Mouse (Mus musculus): ENCODE measurements around the gene Mcm2. TPM values are rescaled to one million over a fixed set of nuclear protein-coding genes. Genes with fewer than 3 reads are reported as not detected.

The Mcm2 gene
- polyA plus RNA-seq, 1 experiment: 42.1 TPM

GRCm38 (mm10) chr6:88915510-88915909 lies 16.9 kb upstream of the Mcm2 start:
- no peak for TF ChIP-seq REST (IDR thresholded peaks at IDR 0.05; ENCODE audit: insufficient read depth, insufficient read length)
- TF ChIP-seq POLR2AphosphoS2 (IDR thresholded peaks at IDR 0.05; ENCODE audit: insufficient read length, low read depth): no peak
- TF ChIP-seq MYOG (IDR thresholded peaks at IDR 0.05; ENCODE audit: control insufficient read depth in 1 of 3, insufficient read depth in 1 of 3, insufficient read length in 2 of 3, low read depth in 2 of 3): peak in 2 of 3 experiments; percentile 56 to 84
- TF ChIP-seq CEBPB (IDR thresholded peaks at IDR 0.05; ENCODE audit: insufficient read depth, poor library complexity, severe bottlenecking): no peak
- no peak for TF ChIP-seq MAX (IDR thresholded peaks at IDR 0.05; ENCODE audit: low read depth)
- peak; percentile 21 for TF ChIP-seq USF1 (IDR thresholded peaks at IDR 0.05; ENCODE audit: low read depth)
- no peak for TF ChIP-seq TCF3 (IDR thresholded peaks at IDR 0.05; ENCODE audit: insufficient read length, low read depth)
- peak in 2 of 3 experiments; percentile 42 to 58 for TF ChIP-seq MYOD1 (IDR thresholded peaks at IDR 0.05; ENCODE audit: control insufficient read depth in 1 of 3, insufficient read length in 2 of 3, low read depth in 2 of 3)
- TF ChIP-seq TCF12 (IDR thresholded peaks at IDR 0.05; ENCODE audit: insufficient read depth, poor library complexity, severe bottlenecking): peak; percentile 10
- TF ChIP-seq E2F4 (IDR thresholded peaks at IDR 0.05; ENCODE audit: insufficient read depth): no peak
- TF ChIP-seq POLR2A (IDR thresholded peaks at IDR 0.05; ENCODE audit: insufficient read length, low read depth): no peak
- no peak for TF ChIP-seq SRF (IDR thresholded peaks at IDR 0.05; ENCODE audit: control insufficient read depth, insufficient read length, low read depth)
- H3K27me3 ChIP-seq (ENCODE audit: control insufficient read depth, insufficient read depth, insufficient read length): no peaks in the 10 kb centered on the region
- H3K79me2 ChIP-seq (ENCODE audit: control insufficient read depth, insufficient read depth): no peaks in the 10 kb centered on the region
- no peak overlapping the region for H3ac ChIP-seq (ENCODE audit: control insufficient read depth, insufficient read length)
- H3K4me3 ChIP-seq: no peak overlapping the region
- H3K36me3 ChIP-seq (ENCODE audit: control insufficient read depth, insufficient read depth): no peaks in the 10 kb centered on the region
- no peak overlapping the region for H3K4me2 ChIP-seq (ENCODE audit: low read depth)

DNA sequence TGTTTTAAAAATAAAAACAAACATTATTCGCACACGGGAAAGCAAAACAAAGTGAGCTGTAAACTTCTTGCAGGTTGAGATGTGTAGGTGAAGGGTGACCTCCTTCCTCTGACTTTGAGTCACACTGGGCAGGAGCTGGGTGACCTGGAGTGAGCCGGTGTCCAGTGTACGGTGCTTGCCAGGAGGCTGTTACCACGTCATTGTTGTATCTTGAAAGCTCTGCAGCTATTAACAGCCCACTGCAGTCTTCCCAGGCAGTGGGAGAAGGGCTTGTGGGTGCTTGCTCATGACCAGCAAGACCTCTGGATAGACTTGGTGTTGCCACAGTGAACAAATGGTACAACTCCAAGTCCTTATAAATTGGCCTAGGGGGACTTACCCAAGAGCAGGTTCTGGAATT lies 16.2 kb upstream of the Mcm2 start:
- no peak overlapping the region for H3K4me2 ChIP-seq (ENCODE audit: low read depth)
- no peaks in the 10 kb centered on the region for H3K36me3 ChIP-seq (ENCODE audit: control insufficient read depth, insufficient read depth)
- H3K79me2 ChIP-seq (ENCODE audit: control insufficient read depth, insufficient read depth): no peaks in the 10 kb centered on the region
- H3K4me3 ChIP-seq: no peak overlapping the region
- no peak for TF ChIP-seq MYOG (IDR thresholded peaks at IDR 0.05; ENCODE audit: control insufficient read depth in 1 of 3, insufficient read depth in 1 of 3, insufficient read length in 2 of 3, low read depth in 2 of 3)
- H3K27me3 ChIP-seq (ENCODE audit: control insufficient read depth, insufficient read depth, insufficient read length): no peaks in the 10 kb centered on the region
- H3ac ChIP-seq (ENCODE audit: control insufficient read depth, insufficient read length): no peak overlapping the region

- Histone ChIP-seq H3K36me3 (ENCODE audit: control insufficient read depth, insufficient read depth) (no peaks in the 10 kb centered on the region), H3K4me2 (ENCODE audit: low read depth) (no peak overlapping the region), H3K27me3 (ENCODE audit: control insufficient read depth, insufficient read depth, insufficient read length) (no peaks in the 10 kb centered on the region), H3K79me2 (ENCODE audit: control insufficient read depth, insufficient read depth) (no peaks in the 10 kb centered on the region), H3ac (ENCODE audit: control insufficient read depth, insufficient read length) (no peak overlapping the region), H3K4me3 (no peak overlapping the region)
- no peak for TF ChIP-seq SRF (IDR thresholded peaks at IDR 0.05; ENCODE audit: control insufficient read depth, insufficient read length, low read depth)
These were observed 14.9 kb upstream of the Mcm2 start for GRCm38 (mm10) chr6:88913440-88913839.

DNA sequence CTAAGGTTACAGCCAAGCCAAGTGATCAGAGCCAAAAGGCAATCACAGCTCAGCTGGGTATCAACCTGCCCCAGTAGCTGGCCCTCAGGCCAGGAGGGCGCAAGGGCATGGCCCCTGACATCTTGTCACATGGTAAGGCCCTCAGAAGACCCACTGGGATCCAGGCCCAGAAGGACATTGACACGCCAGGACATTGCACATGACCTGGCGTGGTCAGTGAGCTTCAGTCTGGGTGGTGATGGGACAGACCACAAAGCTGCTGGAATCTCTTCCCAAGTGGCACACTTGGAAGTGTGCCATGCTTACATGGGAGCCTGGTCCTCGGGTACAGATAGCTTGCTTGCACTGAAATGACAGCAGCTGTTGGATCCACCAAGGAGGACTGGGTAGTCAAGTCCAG lies 14.4 kb upstream of the Mcm2 start:
- Histone ChIP-seq H3K4me2 (ENCODE audit: low read depth) (no peak overlapping the region), H3K36me3 (ENCODE audit: control insufficient read depth, insufficient read depth) (no peaks in the 10 kb centered on the region), H3K79me2 (ENCODE audit: control insufficient read depth, insufficient read depth) (no peaks in the 10 kb centered on the region), H3ac (ENCODE audit: control insufficient read depth, insufficient read length) (no peak overlapping the region), H3K4me3 (no peak overlapping the region), H3K27me3 (ENCODE audit: control insufficient read depth, insufficient read depth, insufficient read length) (no peaks in the 10 kb centered on the region)
- TF ChIP-seq USF1 (IDR thresholded peaks at IDR 0.05; ENCODE audit: low read depth) (no peak), TCF12 (IDR thresholded peaks at IDR 0.05; ENCODE audit: insufficient read depth, poor library complexity, severe bottlenecking) (peak; percentile 4), MYOG (IDR thresholded peaks at IDR 0.05; ENCODE audit: control insufficient read depth in 1 of 3, insufficient read depth in 1 of 3, insufficient read length in 2 of 3, low read depth in 2 of 3) (peak in 1 of 3 experiments; percentile 69), MYOD1 (IDR thresholded peaks at IDR 0.05; ENCODE audit: control insufficient read depth in 1 of 3, insufficient read length in 2 of 3, low read depth in 2 of 3) (peak in 1 of 3 experiments; percentile 36)

DNA sequence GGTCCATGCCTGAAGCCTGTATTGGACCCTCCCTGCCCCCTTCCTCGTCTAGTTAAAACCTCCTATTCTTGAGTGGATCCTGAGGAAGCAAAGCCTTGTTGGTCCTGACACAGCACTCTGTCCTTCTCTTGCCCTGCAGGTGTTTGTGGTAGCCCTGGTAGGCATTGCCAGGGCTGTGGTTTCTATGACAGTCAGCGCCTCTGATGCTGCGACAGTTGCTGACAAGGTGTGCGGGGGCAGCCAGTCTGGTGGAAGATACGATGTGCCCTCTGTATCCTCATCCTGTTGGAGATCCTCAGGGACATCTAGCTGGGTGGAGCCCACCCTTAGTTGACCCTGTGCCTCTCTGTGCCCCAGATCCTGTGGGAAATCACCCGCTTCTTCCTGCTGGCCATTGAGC lies 10.6 kb upstream of the Mcm2 start:
- no peak overlapping the region for H3K4me2 ChIP-seq (ENCODE audit: low read depth)
- H3K4me3 ChIP-seq: no peak overlapping the region
- TF ChIP-seq CEBPB (IDR thresholded peaks at IDR 0.05; ENCODE audit: insufficient read depth, poor library complexity, severe bottlenecking): no peak
- TF ChIP-seq TCF3 (IDR thresholded peaks at IDR 0.05; ENCODE audit: insufficient read length, low read depth): no peak
- H3K79me2 ChIP-seq (ENCODE audit: control insufficient read depth, insufficient read depth): no peaks in the 10 kb centered on the region
- no peaks in the 10 kb centered on the region for H3K27me3 ChIP-seq (ENCODE audit: control insufficient read depth, insufficient read depth, insufficient read length)
- no peaks in the 10 kb centered on the region for H3K36me3 ChIP-seq (ENCODE audit: control insufficient read depth, insufficient read depth)
- H3ac ChIP-seq (ENCODE audit: control insufficient read depth, insufficient read length): no peak overlapping the region

DNA sequence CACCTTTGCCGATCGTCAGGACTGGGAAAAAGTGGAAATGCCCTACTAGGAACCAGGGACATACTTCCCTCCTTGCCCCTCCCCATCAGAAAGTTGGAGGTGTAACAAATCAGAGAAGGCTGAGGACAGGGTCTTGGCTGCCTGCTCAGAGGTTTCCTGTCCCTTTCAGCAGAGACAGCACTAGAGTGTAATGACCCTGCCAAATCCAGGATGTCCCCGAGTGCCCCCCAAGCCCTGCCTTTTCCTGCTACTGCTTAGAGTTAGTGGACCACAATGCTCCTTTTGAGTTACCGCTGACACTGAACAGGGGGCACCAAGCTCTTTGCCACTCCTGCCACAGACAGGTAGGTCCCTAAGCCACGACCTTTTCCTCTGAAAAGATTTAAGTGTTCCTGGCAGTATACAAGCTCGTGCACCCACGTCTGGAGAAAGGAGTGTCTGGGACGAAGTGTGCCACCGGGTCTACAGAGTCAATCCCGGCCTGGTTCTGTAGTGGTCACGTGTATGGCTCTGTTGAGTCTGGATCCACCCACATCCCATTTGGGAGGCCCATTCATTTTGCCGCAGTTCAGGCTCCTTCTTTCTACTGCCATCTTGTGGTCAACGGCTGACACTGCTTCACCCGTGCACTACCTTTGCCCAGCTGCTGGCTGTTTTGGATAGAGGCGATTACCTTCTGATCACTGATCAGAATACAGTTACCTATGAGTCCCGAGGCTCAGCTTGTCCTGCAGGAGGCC lies 8.0 kb upstream of the Mcm2 start:
- H3K36me3 ChIP-seq (ENCODE audit: control insufficient read depth, insufficient read depth): no peaks in the 10 kb centered on the region
- H3K4me2 ChIP-seq (ENCODE audit: low read depth): peak overlapping the region; percentile 56
- H3K27me3 ChIP-seq (ENCODE audit: control insufficient read depth, insufficient read depth, insufficient read length): no peaks in the 10 kb centered on the region
- H3ac ChIP-seq (ENCODE audit: control insufficient read depth, insufficient read length): no peak overlapping the region
- H3K4me3 ChIP-seq: no peak overlapping the region
- no peak for TF ChIP-seq MAX (IDR thresholded peaks at IDR 0.05; ENCODE audit: low read depth)
- TF ChIP-seq USF1 (IDR thresholded peaks at IDR 0.05; ENCODE audit: low read depth): peak; percentile 71
- H3K79me2 ChIP-seq (ENCODE audit: control insufficient read depth, insufficient read depth): peaks cover 6% of the 10 kb centered on the region
